Mouse (Mus musculus): ENCODE results near the gene Fam129a. TPM values are rescaled to one million over a fixed set of nuclear protein-coding genes. Genes with fewer than 3 reads are reported as not detected.
"Not testable (repeated sequence)": the region's sequence is repeated elsewhere in the genome, so short reads cannot be mapped to it uniquely, and the experiment has no call there.

Fam129a gene
- polyA plus RNA-seq, 1 experiment = 112 TPM

DNA sequence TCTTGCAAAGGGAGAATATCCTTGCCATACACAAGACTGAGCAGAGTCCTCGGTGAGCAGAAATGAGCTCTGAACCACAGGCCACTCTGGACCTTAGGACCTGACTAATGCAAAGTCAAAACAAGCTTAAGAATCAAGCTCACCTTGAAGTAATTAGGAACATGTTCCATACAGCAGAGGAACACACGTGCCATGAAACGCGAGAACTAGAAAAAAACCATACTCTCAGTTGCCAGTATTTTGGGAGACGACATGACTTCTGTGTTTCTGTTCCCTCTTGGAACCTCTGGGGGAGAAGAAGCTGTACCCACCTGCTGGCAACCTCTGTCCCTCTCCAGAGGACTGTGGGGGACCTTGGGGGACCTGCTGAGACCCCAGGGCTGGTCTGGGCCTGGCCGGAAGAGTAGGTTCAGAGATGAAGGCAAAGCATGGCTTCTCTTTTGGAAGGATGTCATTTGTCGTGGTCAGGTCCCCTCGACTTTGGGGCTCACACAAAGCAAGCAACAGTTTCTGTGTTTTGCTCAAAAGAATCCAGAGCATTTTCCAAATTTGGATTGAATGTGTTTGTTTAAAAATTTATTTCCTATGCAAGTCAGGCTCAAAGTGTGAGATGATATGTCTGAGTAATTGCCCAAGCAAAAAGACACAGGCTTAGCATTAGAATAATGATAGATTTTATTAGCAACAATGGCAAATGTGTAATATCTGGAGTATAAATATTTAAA lies 12.6 kb downstream of the Fam129a start:
- no peak for DNase-seq (ENCODE audit: low spot score)

DNA sequence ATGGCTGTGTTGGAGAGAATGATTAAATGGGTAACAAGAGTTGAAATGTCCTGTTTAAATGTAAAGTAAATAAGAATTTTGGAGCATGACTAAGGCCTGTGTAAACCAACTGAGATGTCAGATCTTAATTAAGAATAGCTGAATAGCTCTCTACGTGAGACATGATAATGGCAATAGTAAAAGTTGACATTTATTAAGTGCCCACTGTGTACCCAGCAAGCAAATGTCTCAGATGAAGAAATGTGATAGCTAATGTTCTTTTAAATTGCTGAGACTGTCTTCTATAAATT lies 13.1 kb downstream of the Fam129a start:
- DNase-seq (ENCODE audit: low spot score) = no peak

DNA sequence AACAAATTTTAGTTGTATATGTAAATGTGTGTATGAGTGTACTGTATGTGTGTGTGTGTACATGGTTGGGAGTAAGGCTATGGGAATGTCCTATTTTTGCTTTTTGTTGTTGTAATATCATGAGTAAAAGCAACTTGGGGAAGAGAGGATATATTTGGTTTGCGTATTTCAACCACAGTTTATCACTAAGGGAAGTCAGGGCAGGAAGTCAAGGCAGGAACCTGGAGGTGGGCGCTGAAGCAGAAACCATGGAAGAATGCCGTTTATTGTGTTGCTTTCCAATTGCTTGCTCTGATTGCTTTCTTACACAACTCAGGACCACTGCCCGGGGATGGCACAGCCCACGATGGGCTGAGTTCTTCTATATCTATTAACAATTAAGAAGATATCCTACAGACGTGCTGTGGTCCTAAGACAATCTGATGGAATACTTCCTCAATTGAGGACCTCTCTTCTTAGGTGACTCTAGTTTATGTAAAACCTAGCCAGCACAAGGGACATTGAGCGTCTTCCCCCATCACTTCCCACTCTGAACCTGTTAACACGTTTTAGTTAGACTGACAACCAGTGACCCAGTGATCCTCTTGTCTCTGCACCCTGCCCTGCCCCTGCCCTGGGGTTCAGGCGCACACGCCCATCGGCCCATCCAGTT lies 13.7 kb downstream of the Fam129a start:
- no peak for DNase-seq (ENCODE audit: low spot score)

DNA sequence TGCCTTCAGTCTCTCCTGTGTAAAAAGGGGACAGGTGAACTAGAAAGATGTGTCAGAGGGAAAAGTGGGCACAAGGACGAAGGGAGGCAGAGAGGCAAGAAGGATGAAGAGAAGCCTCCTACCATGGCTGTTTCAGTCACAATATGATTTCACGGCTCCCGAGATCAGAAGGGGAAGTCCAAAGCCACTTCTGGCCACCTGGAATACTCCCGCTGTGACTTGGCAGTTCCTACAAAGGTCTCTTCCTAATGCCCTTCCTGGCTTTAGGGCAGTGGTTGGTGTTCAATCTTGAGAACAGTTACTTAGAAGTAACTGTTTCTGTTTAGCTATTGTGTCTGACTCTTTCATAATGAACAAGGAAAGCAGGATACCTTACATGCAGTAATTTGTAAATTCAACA lies 14.7 kb downstream of the Fam129a start:
- no peak for DNase-seq (ENCODE audit: low spot score)

DNA sequence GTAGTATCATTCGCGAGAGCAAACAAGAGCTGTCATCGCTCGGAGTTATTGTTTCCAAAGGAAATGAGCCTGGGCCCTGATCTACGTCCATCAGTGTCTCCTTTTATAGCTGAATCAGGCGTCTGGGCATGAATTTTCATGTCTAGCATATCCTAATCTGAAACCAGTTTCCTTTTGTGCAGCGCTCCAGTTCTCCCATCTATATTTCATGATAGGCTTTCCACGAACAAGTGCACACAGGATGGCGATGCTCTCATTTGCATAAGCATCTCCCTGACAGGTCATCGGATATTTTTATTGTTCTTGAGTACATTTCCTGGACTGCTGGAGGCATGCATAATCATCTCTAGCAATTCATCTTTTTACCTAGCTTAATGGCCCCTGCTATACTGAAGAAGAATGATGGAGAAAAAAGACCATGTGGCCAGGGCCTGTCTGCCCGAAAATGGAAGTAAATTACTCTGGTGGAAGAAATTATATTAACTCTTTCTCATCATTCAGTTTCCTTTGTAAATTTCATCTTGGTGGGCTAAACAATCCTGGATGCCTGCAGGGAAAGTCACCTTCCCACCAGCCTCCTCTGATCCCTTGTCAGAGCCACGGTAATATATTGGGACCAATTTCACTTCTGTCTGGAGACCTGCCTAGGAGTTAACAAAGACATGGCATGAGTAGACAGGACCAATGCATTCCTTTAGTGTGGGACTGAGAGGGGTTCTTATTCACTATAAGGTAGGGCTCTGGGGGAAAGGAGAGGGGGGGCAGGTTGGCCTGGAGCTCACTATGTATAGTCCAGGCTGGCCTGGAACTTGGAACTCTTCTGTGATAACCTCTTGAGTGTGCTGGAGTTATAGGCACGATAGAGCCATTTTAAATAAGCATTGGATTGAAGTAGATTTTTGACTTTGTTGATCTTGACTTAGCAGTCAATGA lies 21.4 kb downstream of the Fam129a start:
- no peak for DNase-seq (ENCODE audit: low spot score)

DNA sequence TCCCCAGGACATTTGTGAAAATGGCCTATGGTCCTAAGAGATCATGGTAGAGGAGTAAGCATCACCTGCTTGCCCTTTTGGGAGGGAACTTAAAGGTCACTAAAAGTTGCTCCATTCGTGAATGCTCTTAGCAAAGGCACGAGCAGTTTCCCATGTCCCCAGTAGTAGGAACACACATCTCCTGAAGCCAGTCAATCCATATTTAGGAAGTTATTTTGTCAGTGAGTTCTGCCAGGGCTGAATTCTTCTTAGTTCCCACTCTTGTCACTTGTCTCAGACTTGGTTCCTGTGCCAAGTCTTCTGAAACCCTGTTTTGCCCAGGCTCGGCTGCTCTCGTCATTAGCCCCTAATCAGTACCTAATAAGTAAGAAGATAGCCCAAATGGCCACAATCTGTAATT lies 23.9 kb downstream of the Fam129a start:
- DNase-seq (ENCODE audit: low spot score) = no peak

DNA sequence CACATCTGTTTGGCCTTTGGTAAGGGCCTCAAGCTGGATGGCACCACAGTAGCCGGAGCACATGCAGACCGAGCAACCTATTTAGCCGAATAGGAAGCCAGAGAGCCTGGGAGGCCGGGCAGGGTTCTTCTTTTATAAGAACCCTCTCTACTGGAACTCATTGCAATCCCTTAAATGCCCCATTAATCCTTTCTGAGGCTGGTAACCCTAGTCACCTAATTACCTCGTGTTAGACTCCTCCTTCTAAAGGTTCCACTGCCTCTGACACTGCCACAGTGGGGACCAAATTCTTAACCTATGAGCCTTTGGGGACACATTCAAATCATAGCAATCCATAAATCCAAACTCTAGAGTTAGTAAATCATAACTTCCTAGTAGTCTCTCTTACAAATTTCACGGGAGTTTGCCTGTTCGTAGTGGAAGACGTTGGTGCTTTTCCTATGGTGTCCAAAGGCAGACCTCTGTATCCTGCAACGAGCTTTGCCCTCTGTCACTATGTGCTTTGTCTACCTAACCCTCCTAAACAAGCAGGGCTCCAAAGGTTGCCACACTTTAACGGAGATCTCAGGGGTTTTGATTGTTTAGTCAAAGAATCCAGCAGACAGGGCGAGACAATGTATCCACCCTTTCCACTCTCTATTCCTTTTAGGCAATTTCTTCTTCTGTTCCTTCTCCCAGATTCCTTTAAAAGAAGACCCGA lies 24.8 kb downstream of the Fam129a start:
- no peak for DNase-seq (ENCODE audit: low spot score)

DNA sequence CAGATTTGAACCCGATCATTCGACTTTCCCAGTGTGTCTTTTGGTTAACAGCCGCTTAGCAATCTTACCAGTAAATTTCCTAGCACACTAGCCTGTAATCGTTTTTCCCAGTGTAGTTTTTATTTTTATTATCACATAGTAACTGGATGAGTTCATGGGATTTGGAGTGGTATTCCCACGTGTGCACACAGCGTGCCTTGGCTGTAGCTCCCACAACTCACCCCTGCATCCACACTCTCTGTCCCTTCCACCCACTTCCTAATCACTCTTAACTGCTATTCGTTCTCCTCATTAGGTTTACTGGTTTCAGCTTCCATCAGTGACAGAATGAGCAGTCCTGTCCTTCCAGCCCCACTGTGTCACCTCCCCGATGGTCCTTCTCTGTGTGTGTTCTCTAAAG lies 25.6 kb downstream of the Fam129a start:
- DNase-seq (ENCODE audit: low spot score) = no peak

DNA sequence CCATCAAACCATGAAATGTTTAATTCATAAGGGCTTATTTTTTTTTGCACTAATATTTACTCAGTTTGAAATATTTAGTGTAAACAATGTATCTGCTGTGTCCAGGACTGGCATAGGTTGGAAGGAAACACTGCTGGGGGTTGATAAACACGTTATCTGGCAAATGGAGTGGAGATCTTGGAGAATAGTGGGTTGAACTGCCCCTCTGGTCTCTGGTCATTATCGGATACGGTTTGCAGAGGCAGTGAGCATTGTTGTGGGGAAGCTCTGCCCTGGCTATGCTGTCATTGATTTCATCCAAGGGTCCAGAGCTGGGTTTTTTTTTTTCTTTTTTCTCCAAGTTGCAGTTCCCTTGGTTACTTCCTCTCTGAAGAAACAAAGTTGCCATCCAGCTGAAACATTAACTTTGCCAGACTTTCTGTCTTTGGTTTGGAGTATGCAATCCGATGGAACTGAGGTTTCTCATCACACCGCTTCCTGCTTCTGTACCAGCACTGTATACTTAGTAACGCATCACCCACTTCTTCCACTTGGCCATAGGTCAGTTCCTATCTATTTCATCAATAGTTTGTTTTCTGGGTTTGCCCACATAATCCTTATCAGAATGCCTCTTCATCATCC lies 26.8 kb downstream of the Fam129a start:
- DNase-seq (ENCODE audit: low spot score) = no peak

DNA sequence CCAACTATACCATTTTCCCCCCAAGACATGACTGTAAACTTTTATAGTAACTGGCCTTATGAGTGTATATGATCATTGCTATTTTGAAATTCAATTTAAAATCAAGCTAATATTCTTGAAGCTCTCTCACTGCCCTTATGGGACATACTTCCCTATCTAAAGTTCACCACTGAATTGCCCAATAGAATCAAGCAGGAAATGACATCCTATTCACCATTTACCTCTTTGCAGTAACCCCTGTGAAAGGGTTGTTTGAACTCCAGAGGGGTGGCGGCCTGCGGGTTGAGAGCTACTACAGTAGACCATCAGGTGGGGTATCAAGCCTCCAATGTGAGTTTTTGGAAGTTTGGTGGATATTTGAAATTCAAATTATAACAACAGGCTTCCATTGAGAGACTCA lies 27.9 kb downstream of the Fam129a start:
- DNase-seq (ENCODE audit: low spot score) = no peak

DNA sequence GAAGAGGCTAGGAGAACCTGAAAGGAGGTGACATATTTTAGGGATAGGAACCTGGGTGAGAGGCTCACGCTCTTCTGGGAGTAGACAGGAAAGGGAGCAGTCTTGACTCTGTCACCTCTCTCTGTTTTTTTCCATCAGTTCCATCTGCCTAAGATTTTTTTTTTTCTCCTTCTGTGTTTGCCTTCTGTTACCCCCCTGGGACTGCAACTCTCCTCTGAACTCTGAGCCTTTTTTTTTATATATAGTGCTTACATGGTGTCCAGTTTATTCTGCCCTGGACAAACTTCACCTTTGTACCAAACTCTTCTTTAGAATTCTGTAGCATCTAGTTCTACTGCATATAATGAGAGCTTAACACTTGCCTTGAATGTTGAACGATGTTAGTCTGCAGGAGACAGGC lies 33.3 kb downstream of the Fam129a start:
- DNase-seq (ENCODE audit: low spot score) = no peak

DNA sequence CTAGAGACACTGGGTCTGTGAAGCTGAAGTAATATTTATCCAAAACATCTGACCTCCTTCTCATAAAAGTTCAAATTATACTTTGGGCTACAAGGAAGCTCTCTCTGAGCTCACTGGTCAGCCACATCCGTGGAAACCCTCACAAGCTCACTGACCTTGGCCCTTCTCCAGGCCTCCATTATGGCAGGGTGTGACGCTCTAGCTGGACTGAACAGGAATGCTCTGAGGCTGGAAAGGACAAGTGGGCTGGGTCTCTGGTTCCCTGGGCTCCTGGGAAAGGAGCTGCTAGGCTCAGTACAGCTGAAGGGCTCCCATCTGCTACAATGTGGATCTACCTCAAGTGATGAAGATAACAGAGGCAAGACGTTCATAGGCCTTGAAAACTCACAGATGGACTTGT lies 37.0 kb downstream of the Fam129a start:
- DNase-seq (ENCODE audit: low spot score) = not testable (repeated sequence)

DNA sequence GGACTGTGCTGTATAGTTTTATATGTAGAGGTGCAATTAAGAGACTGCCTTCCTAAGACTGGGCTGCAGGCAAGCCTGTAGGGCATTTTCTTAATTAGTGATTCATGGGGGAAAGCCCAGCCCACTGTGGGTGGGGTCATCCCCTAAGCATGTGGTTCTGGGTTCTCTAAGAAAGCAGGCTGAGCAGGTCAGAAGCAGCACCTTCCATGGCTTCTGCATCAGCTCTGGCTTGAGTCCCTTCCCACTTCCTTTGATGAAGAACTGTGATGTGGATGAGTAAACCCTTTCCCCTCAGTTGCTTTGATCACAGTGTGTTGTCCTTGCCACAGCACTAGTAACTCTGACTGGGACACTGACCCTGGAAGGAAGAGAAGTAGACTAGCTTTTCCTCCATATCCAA lies 39.6 kb downstream of the Fam129a start:
- DNase-seq (ENCODE audit: low spot score) = no peak

DNA sequence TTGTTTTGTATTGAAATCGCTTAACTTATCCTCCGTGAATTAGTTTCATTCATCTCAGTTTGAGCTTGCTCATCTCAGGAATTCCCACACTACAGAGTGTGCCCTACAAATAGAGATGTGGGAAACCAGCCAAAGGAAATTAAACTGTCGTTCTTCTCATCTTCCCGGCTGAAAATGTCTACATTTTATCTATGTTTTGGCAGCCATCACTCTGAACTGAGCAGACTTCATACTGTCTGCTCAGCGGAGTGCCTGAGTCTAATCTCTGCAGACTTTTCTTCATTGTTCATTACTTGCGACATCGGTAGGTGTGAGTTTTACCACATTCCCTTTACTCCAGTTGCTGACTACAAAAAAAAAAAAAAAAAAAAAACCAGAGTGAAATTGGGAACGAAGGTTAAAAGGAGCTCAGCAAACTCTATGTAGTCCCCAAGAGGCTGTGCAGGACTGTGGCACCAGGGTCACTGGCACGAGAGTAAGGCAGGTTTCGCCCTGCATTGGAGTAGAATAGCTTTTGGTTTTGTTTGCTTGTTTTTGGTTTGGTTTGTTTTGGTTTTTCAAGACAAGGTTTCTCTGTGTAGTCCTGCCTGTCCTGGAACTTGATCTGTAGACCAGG lies 43.4 kb downstream of the Fam129a start:
- no peak for DNase-seq (ENCODE audit: low spot score)

DNA sequence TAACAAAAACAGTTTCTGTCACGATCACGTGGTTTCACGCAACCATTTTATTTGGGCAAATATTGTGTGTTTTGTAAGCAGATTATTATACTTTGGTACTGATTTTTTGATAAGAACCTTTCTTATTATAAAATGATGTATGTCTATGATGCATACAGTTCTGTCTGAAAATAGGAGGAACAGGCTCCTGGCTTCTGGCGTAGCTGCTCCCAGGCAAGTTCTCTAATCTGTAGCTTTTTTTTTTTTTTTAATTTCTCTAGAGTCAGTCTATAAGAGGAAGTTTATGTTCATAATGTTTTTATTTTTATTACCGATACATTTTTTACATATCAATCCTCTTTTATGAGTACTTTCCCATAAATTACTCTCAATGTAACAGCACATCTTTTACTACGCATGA lies 44.6 kb downstream of the Fam129a start:
- DNase-seq (ENCODE audit: low spot score) = no peak

DNA sequence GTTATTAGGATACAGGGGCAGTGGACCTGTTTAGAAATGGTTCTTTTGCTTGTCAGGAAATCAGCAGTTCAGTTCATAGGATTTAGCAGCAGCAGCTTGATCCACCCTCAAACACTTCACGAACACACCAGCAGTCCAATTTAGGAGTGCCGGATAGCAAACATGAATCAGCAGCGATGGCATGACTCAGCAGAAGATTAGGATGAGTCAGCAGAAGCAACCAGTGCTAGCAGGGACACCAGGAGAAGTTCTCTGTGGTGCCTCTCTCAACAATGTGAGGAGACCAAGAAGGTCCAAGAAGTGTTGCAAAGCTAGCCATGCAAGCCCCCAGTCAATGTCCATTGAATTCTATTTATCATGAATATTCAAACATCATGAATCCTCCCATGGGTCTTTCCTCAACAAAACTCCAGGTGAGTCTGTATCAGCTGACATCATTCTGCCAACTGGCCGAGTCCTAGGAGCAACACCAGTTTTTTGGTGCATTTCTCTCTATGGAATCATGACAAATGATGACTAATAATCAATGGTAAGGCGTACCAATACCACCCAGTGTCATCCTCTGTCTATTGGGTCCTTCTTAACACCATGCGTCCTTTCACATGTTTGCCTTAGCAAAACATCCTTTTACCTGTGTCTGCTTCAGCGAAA lies 45.7 kb downstream of the Fam129a start:
- no peak for DNase-seq (ENCODE audit: low spot score)

DNA sequence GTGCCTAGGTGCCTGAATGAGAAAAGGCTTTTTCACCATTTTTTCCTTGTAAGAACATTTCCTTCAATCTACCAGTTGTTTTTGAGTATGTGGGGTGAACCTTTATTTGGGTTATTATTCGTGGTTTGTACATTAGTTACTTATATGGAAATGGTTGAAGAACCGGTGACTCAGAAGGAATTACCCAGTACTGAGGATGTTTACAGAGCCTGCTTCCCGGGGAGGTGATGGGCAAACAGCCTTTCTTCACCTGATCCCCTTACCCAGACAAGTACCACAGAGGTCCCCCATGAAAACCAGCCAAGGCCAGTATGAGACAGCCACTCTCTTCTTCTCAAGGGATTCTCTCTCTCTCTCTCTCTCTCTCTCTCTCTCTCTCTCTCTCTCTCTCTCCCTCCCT lies 47.3 kb downstream of the Fam129a start:
- no peak for DNase-seq (ENCODE audit: low spot score)

DNA sequence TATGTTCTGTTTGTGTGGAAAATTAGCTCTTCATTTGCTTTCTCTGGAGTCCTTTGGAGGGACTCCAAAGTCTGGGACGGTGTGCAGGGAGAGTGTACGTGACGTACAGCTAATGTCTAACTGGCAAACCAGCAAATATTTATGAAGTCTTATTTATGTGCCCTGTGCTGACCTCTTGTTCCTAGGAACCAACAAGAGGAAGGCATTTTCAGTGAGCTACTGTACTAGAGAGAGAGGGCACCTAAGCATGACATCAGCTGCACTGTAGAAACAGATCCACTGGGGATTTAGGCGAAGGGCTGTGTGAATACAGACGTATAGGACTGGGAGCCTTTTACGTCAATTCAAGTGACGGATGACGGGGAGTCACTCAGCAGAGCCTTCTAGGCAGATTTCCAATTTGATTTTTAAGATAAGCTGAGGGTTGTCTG lies 48.3 kb downstream of the Fam129a start:
- DNase-seq (ENCODE audit: low spot score) = no peak

DNA sequence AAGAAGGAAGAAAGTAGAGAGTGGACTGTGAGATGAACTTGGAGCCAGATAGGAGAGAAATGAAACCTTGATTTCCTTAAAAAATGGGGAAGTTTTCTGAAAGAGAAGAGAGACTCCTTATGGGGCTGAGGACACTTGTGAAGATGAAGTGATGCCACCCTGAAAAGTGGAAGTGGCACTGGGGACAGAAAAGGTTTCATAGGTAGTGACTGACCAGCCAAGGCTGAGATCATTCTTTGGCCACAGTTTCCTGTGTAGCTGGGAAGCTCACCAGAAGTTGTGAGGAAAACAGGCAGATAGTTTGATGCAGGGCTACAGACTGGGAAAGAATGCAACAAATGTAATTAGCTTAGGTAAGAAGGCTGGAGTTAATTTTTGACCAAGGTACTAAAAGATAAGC lies 49.7 kb downstream of the Fam129a start:
- DNase-seq (ENCODE audit: low spot score) = no peak

DNA sequence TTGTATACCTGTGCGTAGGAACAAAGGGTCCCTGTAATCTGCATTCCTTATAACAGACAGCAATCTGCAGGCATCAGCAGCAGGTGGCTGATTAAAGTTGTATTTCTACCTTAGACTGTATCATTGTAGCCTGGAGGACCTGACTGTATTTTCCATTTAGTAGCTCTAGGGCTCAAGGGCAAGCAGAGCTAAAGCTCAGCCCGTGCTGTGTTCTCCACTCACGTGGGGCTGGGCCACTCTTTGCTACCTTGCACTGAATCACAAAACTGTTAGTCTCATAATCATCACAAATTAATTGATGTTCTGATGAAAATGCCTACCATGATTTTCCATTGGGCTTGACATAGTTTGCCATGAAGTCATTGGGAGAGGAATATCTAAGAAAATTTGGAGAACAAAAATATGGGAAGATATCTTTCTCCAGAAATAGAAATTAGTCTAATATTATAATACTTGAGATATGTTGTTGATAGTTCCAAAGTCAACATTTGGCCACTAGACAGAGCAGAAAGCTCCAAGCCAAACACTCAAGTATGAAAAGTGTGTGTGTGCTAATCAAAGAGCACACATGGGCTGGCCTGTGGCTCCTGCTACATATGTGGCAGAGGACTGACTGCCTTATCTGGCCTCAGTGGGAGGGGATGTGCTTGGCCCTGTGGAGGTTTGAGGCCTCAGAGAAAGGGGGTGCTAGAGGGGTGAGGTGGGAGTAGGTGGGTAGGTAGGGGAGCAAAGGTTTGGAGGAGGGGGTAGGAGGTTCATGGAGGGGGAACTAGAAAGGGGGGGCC lies 53.6 kb downstream of the Fam129a start:
- DNase-seq (ENCODE audit: low spot score) = no peak

Measured in urinary bladder, adult 2 months (tissue).